Mouse (Mus musculus) erythroblast, embryonic 14.5 days (primary cell): ENCODE measurements around the gene Cenpj.

Experiments used
- GATA1 ChIP-seq: IDR thresholded peaks from 2 replicates; pipeline ENCODE4 v1.6.1; 2012; ENCODE audit warnings: low read length, inconsistent platforms, mixed read lengths
- TAL1 ChIP-seq: IDR thresholded peaks from 3 replicates; pipeline ENCODE4 v1.6.1; 2012; ENCODE audit warnings: low read length, inconsistent platforms, mixed read lengths

- TF ChIP-seq GATA1 (no peak), TAL1 (no peak)
Observed at GRCm38 (mm10) chr14:56613212-56613611, 38.0 kb upstream of the Cenpj start.
